Mouse (Mus musculus) E14TG2a.4 (cell line): ENCODE measurements around the gene Eftud2.

Experiments
- H3K27me3 ChIP-seq: 2 replicates; pipeline ENCODE4 v1.6.1; 2014; ENCODE audit warnings: low read length, control low read depth; ENCODE audit not compliant: insufficient read depth
- H3K36me3 ChIP-seq: 2 replicates; pipeline ENCODE4 v1.6.1; 2014; ENCODE audit warnings: low read length, control low read depth; ENCODE audit not compliant: insufficient read depth
- H3K4me1 ChIP-seq: replicated peaks from 2 replicates; pipeline ENCODE4 v1.6.1; 2014; ENCODE audit warnings: low read depth, low read length, control low read depth
- H3K4me3 ChIP-seq: replicated peaks from 2 replicates; pipeline ENCODE4 v1.5.1; 2014; ENCODE audit warnings: mild to moderate bottlenecking, low read length
- H3K9me3 ChIP-seq: 2 replicates; pipeline ENCODE4 v1.6.1; 2014; ENCODE audit warnings: low read length, control low read depth
- CTCF ChIP-seq: conservative IDR thresholded peaks from 2 replicates; pipeline ENCODE4 v1.5.1; 2014; ENCODE audit warnings: low read length
- NANOG ChIP-seq: IDR thresholded peaks from 2 replicates; pipeline ENCODE4 v1.6.1; 2014; ENCODE audit warnings: borderline replicate concordance, low read length, mixed read lengths
- POU5F1 ChIP-seq: IDR thresholded peaks from 2 replicates; pipeline ENCODE4 v1.6.1; 2014; ENCODE audit warnings: low read length, borderline replicate concordance

Eftud2 gene

DNA sequence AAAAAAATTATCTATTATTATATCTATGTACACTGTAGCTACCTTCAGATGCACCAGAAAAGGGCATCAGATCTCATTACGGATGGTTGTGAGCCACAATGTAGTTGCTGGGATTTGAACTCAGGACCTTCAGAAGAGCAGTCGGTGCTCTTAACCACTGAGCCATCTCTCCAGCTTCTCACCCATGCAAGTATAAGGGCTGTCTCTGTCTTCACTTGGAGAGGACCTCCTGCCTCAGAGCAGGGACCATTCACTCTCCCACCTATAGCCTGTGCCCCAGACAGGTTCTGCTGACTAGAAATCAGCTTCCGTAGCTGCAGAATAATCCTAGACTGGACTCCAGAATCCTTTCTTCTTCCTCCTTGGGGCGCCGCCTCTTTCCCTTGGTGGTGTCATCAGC lies 21.3 kb upstream of the Eftud2 start:
- Histone ChIP-seq H3K9me3 (no peaks in the 10 kb centered on the region), H3K4me1 (peaks cover 15% of the 10 kb centered on the region), H3K27me3 (peaks cover 28% of the 10 kb centered on the region), H3K4me3 (no peak overlapping the region), H3K36me3 (peaks cover 33% of the 10 kb centered on the region)
- TF ChIP-seq NANOG (no peak), POU5F1 (no peak), CTCF (no peak)

- Histone ChIP-seq H3K36me3 (peaks cover 23% of the 10 kb centered on the region), H3K4me3 (no peak overlapping the region), H3K9me3 (no peaks in the 10 kb centered on the region), H3K4me1 (peaks cover 23% of the 10 kb centered on the region), H3K27me3 (peaks cover 36% of the 10 kb centered on the region)
- TF ChIP-seq POU5F1: no peak
These were observed 20.4 kb upstream of the Eftud2 start for GRCm38 (mm10) chr11:102901199-102901598.

DNA sequence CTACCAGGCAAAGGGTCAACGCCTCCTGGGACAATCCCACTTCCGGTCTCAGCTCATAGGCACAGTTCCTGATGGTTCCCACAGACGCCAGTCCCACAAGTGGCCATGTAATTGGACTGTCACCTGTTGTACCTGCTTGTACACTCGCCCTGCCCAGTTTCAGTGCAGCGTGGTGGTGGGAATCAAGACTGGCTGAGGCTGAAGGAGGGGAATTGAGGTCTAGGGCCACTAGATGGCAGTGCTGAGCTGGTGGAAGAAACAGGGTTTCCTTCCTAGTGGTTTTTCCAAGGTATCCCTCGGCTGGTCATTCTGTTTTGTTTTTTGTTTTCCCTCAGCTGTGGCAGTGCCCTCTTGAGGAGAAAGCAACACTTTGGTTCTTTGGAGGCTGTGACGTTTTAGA lies 20.0 kb upstream of the Eftud2 start, which contains the start of gene Gfap:
Gene Gfap, minus strand, starts transcription at position 150 of the 400 bp plus-strand sequence.
- Histone ChIP-seq H3K9me3 (no peaks in the 10 kb centered on the region), H3K4me1 (peaks cover 23% of the 10 kb centered on the region), H3K36me3 (peaks cover 19% of the 10 kb centered on the region), H3K27me3 (peaks cover 40% of the 10 kb centered on the region), H3K4me3 (no peak within 1 kb of the TSS)
- TF ChIP-seq NANOG (no peak), CTCF (peak; percentile 92)

DNA sequence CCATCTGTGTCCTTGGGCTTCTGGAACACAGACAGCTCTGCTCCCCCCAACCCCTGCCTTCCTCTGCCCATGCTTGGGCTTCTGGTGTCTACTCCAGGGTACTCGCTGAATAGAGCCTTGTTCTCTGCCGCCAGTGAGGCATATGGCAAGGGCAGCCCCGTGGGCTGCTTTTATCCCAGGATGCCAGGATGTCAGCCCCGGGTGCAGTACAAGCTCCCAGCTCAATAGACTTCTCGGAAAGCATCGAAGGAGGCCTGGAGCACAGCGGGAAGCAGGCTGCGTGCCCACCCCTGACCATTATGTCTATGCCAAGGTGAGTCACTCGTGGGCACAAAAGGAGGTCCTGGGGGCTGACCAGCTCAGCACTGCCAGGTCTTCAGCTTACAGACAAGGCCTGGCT lies 17.6 kb upstream of the Eftud2 start:
- Histone ChIP-seq H3K9me3 (no peaks in the 10 kb centered on the region), H3K27me3 (peaks cover 63% of the 10 kb centered on the region), H3K36me3 (no peaks in the 10 kb centered on the region), H3K4me1 (peaks cover 16% of the 10 kb centered on the region), H3K4me3 (no peak overlapping the region)
- TF ChIP-seq NANOG (no peak), POU5F1 (no peak), CTCF (no peak)

GRCm38 (mm10) chr11:102896641-102897040 lies 15.9 kb upstream of the Eftud2 start:
- Histone ChIP-seq H3K4me1 (peaks cover 19% of the 10 kb centered on the region), H3K4me3 (peak overlapping the region; percentile 74), H3K36me3 (no peaks in the 10 kb centered on the region), H3K9me3 (no peaks in the 10 kb centered on the region), H3K27me3 (peaks cover 69% of the 10 kb centered on the region)
- TF ChIP-seq NANOG (no peak), CTCF (no peak), POU5F1 (no peak)

DNA sequence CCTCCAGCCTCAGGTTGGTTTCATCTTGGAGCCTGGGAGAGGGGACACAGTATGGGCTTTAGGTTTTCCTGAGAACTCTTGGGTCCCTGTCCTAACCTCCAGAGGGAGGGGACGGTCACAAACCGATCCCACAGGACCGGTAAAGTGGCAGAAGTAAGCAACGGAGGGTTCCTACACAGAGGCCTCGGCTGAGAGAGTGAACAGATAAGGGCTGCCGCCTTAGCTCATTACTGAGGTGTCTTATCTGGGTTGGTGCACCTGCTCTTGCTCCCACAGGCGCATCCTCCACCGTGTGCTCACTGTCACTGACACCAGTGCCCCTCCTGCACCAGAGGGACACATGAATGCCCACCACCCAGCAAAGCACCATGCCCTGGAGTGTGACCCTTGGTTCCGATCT lies 15.0 kb upstream of the Eftud2 start:
- Histone ChIP-seq H3K9me3 (no peaks in the 10 kb centered on the region), H3K27me3 (peaks cover 74% of the 10 kb centered on the region), H3K4me3 (no peak overlapping the region), H3K4me1 (peaks cover 19% of the 10 kb centered on the region), H3K36me3 (no peaks in the 10 kb centered on the region)
- TF ChIP-seq CTCF (no peak), NANOG (no peak), POU5F1 (no peak)

- Histone ChIP-seq H3K36me3 (no peaks in the 10 kb centered on the region), H3K4me3 (no peak overlapping the region), H3K4me1 (peaks cover 19% of the 10 kb centered on the region), H3K27me3 (peaks cover 73% of the 10 kb centered on the region), H3K9me3 (no peaks in the 10 kb centered on the region)
- no peak for TF ChIP-seq CTCF
- no peak for TF ChIP-seq POU5F1
- TF ChIP-seq NANOG: no peak
These were observed 13.9 kb upstream of the Eftud2 start for GRCm38 (mm10) chr11:102894716-102895115.

DNA sequence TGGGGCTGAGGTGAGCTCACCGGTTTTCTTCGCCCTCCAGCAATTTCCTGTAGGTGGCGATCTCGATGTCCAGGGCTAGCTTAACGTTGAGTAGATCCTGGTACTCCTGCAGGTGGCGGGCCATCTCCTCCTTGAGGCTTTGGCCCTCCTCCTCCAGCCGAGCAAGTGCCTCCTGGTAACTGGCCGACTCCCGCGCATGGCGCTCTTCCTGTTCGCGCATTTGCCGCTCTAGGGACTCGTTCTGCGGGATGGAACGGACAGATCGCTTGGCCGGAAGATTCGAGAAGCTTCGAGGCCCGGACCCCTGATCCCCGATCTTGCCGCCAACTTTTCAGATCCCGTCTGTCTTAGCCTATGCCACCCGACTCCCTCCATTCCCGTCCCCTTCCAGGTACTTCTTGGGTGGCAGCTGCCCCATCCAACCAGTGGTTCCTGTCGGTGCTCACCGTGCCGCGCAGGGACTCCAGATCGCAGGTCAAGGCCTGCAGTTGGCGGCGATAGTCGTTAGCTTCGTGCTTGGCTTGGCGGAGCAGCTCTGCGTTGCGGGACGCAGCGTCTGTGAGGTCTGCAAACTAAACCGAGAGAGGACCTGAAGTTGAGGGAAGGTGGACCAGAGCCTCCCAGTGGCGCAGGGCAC lies 12.3 kb upstream of the Eftud2 start:
- Histone ChIP-seq H3K4me1 (peaks cover 19% of the 10 kb centered on the region), H3K9me3 (no peaks in the 10 kb centered on the region), H3K36me3 (no peaks in the 10 kb centered on the region), H3K27me3 (peaks cover 69% of the 10 kb centered on the region), H3K4me3 (peak overlapping the region; percentile 76)
- no peak for TF ChIP-seq POU5F1
- peak; percentile 61 for TF ChIP-seq CTCF

GRCm38 (mm10) chr11:102890096-102890495 lies 9.3 kb upstream of the Eftud2 start:
- Histone ChIP-seq H3K4me3 (no peak overlapping the region), H3K9me3 (peaks cover 14% of the 10 kb centered on the region), H3K36me3 (no peaks in the 10 kb centered on the region), H3K4me1 (peaks cover 9% of the 10 kb centered on the region), H3K27me3 (peaks cover 58% of the 10 kb centered on the region)
- TF ChIP-seq NANOG (no peak), POU5F1 (no peak), CTCF (no peak)
